Mouse (Mus musculus) small intestine, adult 2 months (tissue): ENCODE data around the gene Micu1. TPM values are rescaled to one million over a fixed set of nuclear protein-coding genes. Genes with fewer than 3 reads are reported as not detected.
"Not testable (repeated sequence)": the region's sequence is repeated elsewhere in the genome, so short reads cannot be mapped to it uniquely, and the experiment has no call there.

Experiments used
- H3K27ac ChIP-seq: fragments of 200-500 bp; 2 replicates; pipeline ENCODE4 v1.5.1; 2012; ENCODE audit warnings: low read depth, low read length, control low read depth, inconsistent platforms; ENCODE audit not compliant: insufficient read depth
- H3K27me3 ChIP-seq: fragments of 200-500 bp; 2 replicates; pipeline ENCODE4 v1.6.1; 2012; ENCODE audit warnings: mild to moderate bottlenecking, moderate library complexity, low read length, inconsistent platforms; ENCODE audit not compliant: control insufficient read depth, insufficient read depth
- H3K36me3 ChIP-seq: fragments of 200-500 bp; 2 replicates; pipeline ENCODE4 v1.6.1; 2012; ENCODE audit warnings: mild to moderate bottlenecking, low read length, control low read depth, inconsistent platforms; ENCODE audit not compliant: control insufficient read depth, insufficient read depth
- H3K4me1 ChIP-seq: fragments of 200-500 bp; 2 replicates; pipeline ENCODE4 v1.6.1; 2012; ENCODE audit warnings: low read length, inconsistent platforms, mixed read lengths; ENCODE audit not compliant: control insufficient read depth, insufficient read depth, insufficient read length
- H3K4me3 ChIP-seq: fragments of 200-500 bp; 2 replicates; pipeline ENCODE4 v1.5.1; 2012; ENCODE audit warnings: low read depth, mild to moderate bottlenecking, control low read depth, inconsistent platforms, low read length, moderate library complexity
- CTCF ChIP-seq: fragments of 200-500 bp; IDR thresholded peaks from 2 replicates; pipeline ENCODE4 v1.5.1; 2012; ENCODE audit warnings: low read depth, mild to moderate bottlenecking, control low read depth, inconsistent platforms, low read length, moderate library complexity, mixed read lengths; ENCODE audit not compliant: insufficient replicate concordance, insufficient read length; ENCODE audit errors: extremely low read depth
- POLR2A ChIP-seq: fragments of 200-500 bp; IDR thresholded peaks from 2 replicates; pipeline ENCODE4 v1.6.1; 2012; ENCODE audit warnings: low read depth, mild to moderate bottlenecking, control low read depth, inconsistent platforms, low read length, moderate library complexity
- WGBS: fragments of 180-500 bp; shearing (Covaris S2); methylation state at CpG from one replicate; pipeline ENCODE4 v1.1.7; 2018; 5-methylcytosine and 5-hydroxymethylcytosine counted together
- polyA plus RNA-seq: library from polyadenylated mRNA; depleted of rRNA; stranded (reverse); fragments of >200 nt; gene quantifications from 2 replicates; pipeline ENCODE4 v1.2.3, GENCODE M21; 2012

Micu1 gene
- polyA plus RNA-seq, 1 experiment: 134 TPM

DNA sequence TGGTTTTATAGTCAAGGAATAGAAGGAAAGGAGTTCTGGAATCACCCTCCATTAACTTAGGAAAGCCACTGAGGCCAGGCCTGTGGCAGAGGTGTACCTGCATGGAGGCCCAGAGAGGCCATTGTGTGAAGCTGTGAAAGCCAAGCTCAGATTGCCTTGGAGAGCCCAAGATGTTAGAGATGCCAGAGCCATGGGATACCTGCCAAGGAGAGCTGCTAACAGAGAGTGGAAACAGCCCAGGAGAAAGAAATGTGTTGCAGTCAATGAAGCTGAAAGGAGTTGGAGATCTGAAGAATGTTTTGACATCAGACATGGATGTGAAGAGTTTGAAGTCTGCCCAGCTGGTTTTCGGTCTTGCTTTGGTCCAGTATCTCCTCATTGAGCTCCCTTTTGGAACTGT lies 24.4 kb upstream of the Micu1 start:
- no peaks in the 10 kb centered on the region for H3K27me3 ChIP-seq
- no peak overlapping the region for H3K27ac ChIP-seq
- WGBS: 89% methylated on average over 1 of the region's 1 CpGs
- H3K4me1 ChIP-seq: peaks cover 5% of the 10 kb centered on the region; the same call in 1 of the 2 replicates
- no peak overlapping the region for H3K4me3 ChIP-seq
- no peaks in the 10 kb centered on the region for H3K36me3 ChIP-seq
- TF ChIP-seq CTCF (no peak), POLR2A (no peak)

DNA sequence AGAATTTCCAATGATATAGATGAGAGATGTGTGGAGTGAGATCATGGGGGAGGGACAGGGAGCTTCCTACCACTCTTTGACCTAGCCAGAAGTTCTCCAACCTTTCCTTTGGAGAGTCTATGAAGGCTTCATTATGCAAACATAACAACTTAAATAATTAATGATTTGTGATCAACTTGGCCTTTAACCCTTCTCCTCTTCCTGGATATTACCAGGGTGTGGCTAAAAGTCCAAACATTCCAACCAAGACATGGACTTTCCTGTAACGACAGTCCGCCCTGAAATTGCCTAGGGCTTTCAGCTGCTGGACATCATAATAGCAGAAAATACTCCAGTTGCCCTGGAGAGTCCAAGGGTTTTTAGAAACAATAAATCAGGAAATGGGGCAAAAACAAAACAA lies 23.1 kb upstream of the Micu1 start:
- Histone ChIP-seq H3K27me3 (no peaks in the 10 kb centered on the region), H3K4me3 (no peak overlapping the region), H3K4me1 (peaks cover 7% of the 10 kb centered on the region; the same call in 1 of the 2 replicates), H3K36me3 (no peaks in the 10 kb centered on the region), H3K27ac (peak overlapping the region; percentile 65)
- WGBS: 29% methylated on average over 2 of the region's 2 CpGs
- TF ChIP-seq POLR2A: no peak
- no peak for TF ChIP-seq CTCF

DNA sequence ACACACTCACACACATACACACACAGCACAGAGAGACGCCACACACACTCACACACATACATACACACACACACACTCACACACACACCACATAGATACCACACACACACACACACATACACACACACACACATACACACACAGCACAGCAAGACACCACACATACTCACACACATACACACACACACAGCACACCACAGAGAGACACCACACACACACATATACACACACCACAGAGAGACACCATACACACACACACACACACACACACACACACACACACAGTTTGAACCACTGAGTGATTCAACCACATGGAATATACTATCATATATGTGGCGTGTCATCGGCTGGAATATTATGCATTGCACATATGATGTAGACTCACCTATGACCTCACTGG lies 16.7 kb upstream of the Micu1 start:
- H3K36me3 ChIP-seq, H3K4me3 ChIP-seq, H3K27me3 ChIP-seq, H3K27ac ChIP-seq: not testable (repeated sequence)
- WGBS: 95% methylated on average over 3 of the region's 3 CpGs
- H3K4me1 ChIP-seq: peaks cover 24% of the 10 kb centered on the region; the same call in 1 of the 2 replicates

DNA sequence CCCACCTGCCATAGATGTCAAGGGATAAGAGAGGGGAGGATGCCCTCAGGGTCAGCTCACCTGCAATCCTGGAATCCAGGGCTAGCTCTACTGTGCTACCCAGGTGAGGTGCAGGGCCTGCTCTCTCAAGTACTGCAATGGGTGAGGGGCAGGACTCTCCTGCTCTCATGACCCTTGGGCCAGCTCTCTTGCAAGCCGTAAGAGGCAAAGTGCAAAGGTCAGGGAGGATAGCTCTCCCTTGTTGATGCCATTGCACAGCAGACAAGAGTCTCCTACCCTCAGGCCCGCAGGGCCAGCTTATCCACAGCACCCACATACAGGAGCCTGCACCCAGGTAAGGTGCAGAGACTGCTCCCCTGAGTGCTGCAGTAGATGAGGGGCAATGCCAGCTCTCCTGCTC lies 15.2 kb upstream of the Micu1 start:
- Histone ChIP-seq H3K27ac (no peak overlapping the region; the same call in 1 of the 2 replicates), H3K4me3 (no peak overlapping the region), H3K27me3 (no peaks in the 10 kb centered on the region), H3K4me1 (peaks cover 22% of the 10 kb centered on the region; the same call in 1 of the 2 replicates), H3K36me3 (no peaks in the 10 kb centered on the region)
- WGBS: 39% methylated on average over 2 of the region's 2 CpGs
- TF ChIP-seq POLR2A (no peak), CTCF (no peak)

DNA sequence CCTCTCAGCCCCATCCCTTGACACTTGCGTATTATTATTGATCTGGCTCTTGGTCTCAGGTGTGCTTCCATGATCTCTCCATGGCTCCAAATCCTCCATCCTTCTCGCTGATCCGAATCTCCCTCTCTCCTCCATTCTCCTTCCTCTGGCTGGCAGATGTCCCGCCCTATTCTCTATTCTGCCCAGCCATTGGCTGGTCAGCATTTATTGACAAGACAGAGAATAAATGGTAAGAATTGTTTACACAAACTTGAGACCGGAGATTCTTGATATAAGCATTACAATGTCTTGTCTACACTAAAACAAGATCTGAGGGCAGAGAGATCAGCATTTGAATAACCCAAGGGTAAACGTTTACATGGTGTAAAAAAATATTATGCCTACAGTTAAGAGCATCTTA lies 12.4 kb upstream of the Micu1 start:
- Histone ChIP-seq H3K4me1 (peaks cover 26% of the 10 kb centered on the region; the same call in 1 of the 2 replicates), H3K4me3 (no peak overlapping the region), H3K36me3 (no peaks in the 10 kb centered on the region), H3K27ac (no peak overlapping the region), H3K27me3 (no peaks in the 10 kb centered on the region)
- no peak for TF ChIP-seq POLR2A
- TF ChIP-seq CTCF: no peak
- 77% methylated on average over 6 of the region's 6 CpGs for WGBS

DNA sequence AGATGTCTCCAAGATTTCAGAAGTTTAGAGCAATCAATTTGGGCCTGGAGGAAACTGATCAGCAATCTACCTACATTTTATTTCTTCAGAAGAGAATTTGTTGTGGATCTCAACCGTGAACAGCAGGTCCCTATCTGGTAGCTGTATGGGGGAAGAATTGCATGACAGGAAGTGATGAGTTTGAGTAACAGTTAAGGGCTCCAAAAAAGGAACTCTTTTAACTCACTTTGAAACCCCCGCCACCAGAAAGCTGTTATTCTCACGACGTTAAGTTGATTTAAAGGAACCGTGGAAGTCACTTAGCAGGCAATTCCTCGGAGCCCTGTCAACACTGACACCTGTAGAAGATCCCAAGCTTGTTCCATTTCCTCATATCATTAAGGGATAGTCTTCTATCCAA lies 9.8 kb upstream of the Micu1 start:
- H3K4me1 ChIP-seq: peaks cover 12% of the 10 kb centered on the region; the same call in 1 of the 2 replicates
- no peak overlapping the region for H3K4me3 ChIP-seq
- TF ChIP-seq POLR2A: no peak
- TF ChIP-seq CTCF: no peak
- H3K36me3 ChIP-seq: no peaks in the 10 kb centered on the region
- H3K27me3 ChIP-seq: no peaks in the 10 kb centered on the region
- no peak overlapping the region for H3K27ac ChIP-seq
- WGBS: 65% methylated on average over 6 of the region's 6 CpGs

DNA sequence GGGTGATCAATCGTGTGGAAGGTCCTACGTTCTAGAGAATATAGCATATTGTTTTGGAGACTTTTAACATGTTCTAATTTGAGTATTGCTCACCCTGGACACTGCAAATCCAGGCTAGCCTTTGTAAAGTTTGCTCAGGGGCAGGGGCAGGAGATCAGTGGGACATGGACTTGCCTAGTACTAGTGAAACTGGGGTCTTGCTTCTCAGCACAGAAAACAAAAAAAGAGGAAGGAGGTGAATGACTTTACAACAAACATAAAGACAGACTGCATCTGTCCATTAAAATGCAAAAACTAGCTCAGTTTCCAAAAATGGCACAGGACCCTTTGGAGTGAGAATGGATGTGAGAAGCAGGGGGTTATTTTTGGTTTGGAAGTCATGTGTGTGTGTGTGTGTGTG lies 8.2 kb upstream of the Micu1 start:
- Histone ChIP-seq H3K36me3 (no peaks in the 10 kb centered on the region), H3K4me3 (no peak overlapping the region), H3K4me1 (peaks cover 8% of the 10 kb centered on the region; the same call in 1 of the 2 replicates), H3K27ac (peak overlapping the region; percentile 18; the same call in 1 of the 2 replicates), H3K27me3 (no peaks in the 10 kb centered on the region)
- 37% methylated on average over 2 of the region's 2 CpGs for WGBS
- no peak for TF ChIP-seq CTCF
- no peak for TF ChIP-seq POLR2A

DNA sequence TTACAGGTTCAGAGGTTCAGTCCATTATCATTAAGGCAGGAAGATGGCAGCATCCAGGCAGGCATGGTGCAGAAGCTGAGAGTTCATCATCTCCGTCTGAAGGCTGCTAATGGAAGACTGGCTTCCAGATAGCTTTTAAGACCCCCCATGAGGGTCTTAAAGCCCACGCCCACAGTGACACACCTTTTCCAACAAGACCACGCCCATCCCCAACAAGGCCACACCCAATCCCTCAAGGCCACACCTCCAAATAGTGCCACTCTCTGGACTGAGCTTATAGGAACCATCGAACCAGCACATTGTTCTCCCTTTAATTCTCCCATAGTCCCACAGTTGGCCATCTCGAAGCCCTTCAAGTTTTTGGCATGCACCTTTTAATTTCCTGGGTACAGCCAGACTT lies 2.8 kb upstream of the Micu1 start:
- WGBS: 77% methylated on average over 5 of the region's 5 CpGs
- Histone ChIP-seq H3K4me1 (peaks cover 6% of the 10 kb centered on the region; the same call in 1 of the 2 replicates), H3K27me3 (no peaks in the 10 kb centered on the region), H3K27ac (no peak overlapping the region), H3K4me3 (no peak overlapping the region), H3K36me3 (no peaks in the 10 kb centered on the region)
- TF ChIP-seq POLR2A (no peak), CTCF (no peak)
